In the genomic region with DNA sequence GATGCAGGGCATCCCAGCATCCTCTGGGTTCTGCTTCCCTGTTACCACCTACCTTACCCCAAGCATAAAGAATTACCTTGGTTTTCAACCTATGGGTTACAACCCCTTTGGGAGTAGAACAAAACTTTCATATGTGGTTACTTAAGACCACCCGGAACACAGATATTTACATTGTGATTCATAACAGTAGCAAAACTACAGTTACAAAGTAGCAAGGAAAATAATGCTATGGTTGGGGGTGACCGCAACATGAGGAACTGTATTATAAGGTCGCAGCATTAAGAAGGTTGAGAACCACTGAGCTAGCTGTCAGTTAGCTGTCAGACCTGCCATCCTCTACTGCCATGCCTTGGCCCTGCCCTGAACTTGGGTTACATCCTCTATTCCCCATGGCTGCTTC, we compare ENCODE assay signal across 1 mouse cellular context.
TF ChIP-seq lines count a peak whose summit lies in the region.

No protein-coding gene starts in this region.

TF ChIP-seq in CH12.LX, 34 proteins besides CTCF, POLR2A, EP300 and RAD21 (continued from another document):
- TF ChIP-seq HCFC1 (IDR thresholded peaks at IDR 0.05; ENCODE audit: low read depth, low read length) (peak; percentile 24; the same call in 1 of the 2 replicates), ZMIZ1 (IDR thresholded peaks at IDR 0.05; ENCODE audit: low read depth, low read length) (no peak), ETS1 (conservative IDR thresholded peaks at IDR 0.05; ENCODE audit: low read depth, low read length) (peak; percentile 77), MYC (IDR thresholded peaks at IDR 0.05; ENCODE audit: low read depth, low read length) (0 out of 2 replicates have a peak, but pooled peaks have one; percentile 37), SMC3 (IDR thresholded peaks at IDR 0.05; ENCODE audit: low read depth, low read length) (no peak), ZKSCAN1 (IDR thresholded peaks at IDR 0.05; ENCODE audit: borderline replicate concordance, low read depth, low read length) (no peak), TCF12 (IDR thresholded peaks at IDR 0.05; ENCODE audit: low read depth, low read length) (0 out of 2 replicates have a peak, but pooled peaks have one; percentile 19), USF2 (conservative IDR thresholded peaks at IDR 0.05; ENCODE audit: low read depth, low read length) (no peak), GABPA (IDR thresholded peaks at IDR 0.05; ENCODE audit: insufficient replicate concordance, low read depth, low read length) (no peak), JUND (conservative IDR thresholded peaks at IDR 0.05; ENCODE audit: low read depth, low read length) (peak; percentile 85), BHLHE40 (IDR thresholded peaks at IDR 0.05; ENCODE audit: low read depth, low read length) (peak; percentile 74), USF1 (IDR thresholded peaks at IDR 0.05; ENCODE audit: low read depth, low read length) (no peak), KAT2A (IDR thresholded peaks at IDR 0.05; ENCODE audit: insufficient replicate concordance, low read length) (no peak), MAZ (IDR thresholded peaks at IDR 0.05; ENCODE audit: low read depth, low read length) (no peak; the same call in 1 of the 2 replicates)
